Mouse (Mus musculus) cerebellum, adult 9-10 months (tissue): Measurements from ENCODE around the gene Khdrbs2.
"Not testable (repeated sequence)": the region's sequence is repeated elsewhere in the genome, so short reads cannot be mapped to it uniquely, and the experiment has no call there.

Experiments used
- DNase-seq: peaks from one replicate; pipeline ENCODE4 v3.0.0; 2022

Khdrbs2 gene

DNA sequence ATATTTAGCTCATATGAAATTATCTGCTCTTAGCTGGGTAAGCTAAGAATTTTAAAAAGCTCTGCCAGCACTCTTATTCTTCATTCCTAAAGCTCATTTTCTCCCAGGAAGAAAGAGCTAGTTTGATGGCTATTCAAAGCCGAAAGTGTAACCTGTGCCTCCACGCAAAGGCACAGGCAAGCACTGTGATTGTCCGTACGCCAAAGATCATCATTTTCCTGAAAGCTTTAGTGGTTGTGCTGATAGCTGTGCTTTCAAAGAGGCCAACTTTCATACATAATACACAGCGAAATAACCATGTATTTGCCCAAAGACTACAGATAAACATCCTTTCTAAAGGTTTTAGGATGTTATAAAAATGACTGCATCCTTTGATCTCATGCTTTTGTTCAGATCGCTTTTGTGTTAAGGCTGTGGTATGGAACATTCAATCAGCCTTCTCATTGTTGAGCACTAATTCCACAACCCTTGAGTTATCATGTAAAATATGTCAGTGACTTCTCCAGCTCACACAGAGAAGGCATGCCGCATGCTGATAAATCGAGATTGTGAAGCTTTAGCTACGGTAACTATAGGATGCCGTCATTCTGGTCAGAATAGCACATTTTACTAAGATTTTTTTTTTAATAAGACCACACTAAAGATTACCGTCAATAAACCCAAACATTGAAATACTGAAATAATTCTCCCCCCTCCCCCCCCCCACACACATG, 299.1 kb downstream of the Khdrbs2 start:
- no peak for DNase-seq

DNA sequence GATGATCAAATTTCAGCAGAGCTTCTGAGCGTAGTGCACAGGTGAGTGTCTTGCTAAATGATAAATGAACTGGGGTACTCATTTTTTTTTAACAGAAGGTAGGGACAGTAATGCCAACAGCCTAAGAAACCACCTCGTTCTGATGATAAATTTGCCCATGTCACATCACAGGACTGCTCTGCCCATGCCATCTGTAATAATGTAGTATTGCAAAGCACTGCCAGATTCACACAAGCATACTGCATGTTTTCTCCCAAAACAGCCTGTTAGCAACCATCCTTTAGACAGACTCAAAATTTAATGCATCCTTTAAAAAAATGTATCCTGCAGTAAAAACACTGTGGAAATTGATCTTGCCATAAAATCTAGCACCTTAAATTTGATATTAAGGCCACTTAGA, 315.4 kb downstream of the Khdrbs2 start:
- DNase-seq, result no peak

DNA sequence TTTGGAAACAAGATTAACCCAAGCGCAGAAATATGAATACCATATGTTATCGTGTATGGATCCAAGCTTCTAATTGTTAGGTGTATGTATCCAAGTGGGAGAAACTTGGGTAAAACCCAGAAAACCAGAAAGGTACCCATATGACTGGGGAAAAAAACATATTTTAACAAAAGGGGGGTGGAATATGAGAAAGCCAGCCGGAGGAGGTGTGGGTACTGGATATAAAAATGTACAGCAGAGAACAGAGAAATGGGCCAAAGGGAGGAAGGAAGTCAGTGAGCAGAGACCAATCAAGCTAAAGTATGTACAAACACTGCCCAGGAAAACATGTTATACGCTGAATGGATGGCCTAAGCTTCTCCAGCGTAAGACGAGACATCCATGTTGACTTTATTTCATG, 330.9 kb downstream of the Khdrbs2 start:
- DNase-seq, result no peak

DNA sequence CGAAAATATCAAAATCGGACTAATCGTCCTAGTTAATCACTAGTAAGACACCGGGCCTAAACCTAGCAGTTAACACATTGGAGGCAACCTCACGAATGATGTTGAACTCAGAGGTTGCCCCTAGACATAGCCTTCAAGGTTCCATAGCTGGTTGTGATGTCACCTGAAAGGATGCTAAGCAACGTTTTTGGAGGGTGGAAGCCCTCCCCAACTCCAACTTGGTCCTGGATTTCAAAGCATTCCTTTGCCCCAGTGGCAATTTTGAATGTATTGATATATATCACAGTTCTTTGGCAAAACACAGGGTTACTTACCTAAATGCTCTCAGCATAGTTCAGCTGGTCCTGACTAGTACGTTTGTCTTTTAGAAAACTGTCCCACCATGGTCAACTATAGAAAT, 374.7 kb downstream of the Khdrbs2 start, which contains the start of gene Gm5415:
Gm5415 (minus strand) TSS at position 101 of the 400 bp plus-strand sequence.
- DNase-seq, result not testable (repeated sequence)

DNA sequence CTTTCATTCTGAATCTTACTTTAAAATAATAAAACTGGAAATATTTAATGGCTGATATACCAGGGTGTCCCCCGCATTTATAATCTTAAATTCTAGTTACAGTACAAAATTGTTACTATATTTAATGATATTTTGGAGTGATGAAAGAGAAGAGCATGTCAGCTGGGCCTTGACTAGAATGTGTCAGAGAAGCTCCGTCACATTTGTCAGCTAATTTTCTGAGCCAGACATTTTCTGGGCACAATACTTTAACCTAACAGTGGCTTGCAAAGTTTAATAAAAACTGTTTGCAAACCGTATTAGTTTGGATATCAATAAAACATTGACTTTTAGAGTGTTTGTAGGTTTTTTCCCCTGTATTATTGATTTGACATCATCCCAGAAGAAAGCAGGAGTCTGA, 380.9 kb downstream of the Khdrbs2 start:
- DNase-seq, result no peak

DNA sequence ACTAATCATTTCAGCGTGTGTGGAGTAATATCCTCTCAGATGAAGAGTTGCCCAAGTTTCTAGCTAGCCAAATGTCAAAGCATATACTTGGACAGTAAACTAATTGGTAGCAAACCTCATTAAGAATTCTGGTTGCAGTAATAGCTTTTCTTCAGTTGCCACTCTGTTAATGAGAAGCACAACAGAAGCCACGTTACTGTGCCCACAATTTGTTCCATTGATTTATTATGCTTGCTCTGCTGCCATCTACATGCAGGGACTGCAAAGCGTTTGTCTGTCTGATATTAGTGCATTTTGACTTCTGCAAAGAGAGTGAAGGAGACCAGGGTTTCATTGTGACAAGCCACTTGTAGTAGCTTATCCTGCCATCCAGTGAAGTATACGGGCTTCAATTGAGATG, 381.4 kb downstream of the Khdrbs2 start:
- DNase-seq, result peak; percentile 6

DNA sequence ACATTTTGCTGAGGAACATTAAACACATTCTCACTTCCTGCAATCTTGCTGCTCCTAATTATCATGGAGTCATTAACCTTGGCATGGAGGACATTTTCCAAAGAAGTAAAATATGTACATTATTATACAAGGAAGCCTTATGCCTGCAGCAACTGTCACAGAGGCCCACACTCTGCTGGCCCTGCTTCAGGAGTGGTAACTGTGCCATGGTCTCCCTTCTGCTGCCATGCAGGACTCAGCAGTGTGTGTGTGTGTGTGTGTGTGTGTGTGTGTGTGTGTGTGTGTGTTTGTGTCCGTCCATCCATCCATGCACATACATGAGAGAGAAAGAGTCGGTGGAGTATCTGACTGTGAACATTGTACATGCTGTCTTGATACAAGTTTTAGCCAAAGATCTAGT, 396.4 kb downstream of the Khdrbs2 start:
- no peak for DNase-seq

DNA sequence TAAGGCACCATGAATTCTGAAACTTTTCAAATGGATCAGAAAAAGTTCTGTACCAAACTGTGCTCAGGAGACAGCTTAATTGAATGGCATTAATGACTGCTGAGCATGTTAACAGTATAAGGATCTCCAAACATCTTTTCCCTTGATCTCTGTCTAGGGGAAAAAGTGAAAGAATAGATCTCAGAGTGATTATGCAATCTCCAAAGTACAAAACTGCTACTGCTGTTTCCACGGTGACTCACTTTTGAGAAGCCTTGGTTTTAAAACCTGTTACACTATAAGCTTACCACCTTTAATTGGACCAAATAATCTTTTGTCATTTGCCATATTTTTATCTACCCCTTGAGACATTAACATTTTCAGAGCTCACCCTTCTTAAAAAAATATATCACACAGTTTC, 453.5 kb downstream of the Khdrbs2 start:
- no peak for DNase-seq

DNA sequence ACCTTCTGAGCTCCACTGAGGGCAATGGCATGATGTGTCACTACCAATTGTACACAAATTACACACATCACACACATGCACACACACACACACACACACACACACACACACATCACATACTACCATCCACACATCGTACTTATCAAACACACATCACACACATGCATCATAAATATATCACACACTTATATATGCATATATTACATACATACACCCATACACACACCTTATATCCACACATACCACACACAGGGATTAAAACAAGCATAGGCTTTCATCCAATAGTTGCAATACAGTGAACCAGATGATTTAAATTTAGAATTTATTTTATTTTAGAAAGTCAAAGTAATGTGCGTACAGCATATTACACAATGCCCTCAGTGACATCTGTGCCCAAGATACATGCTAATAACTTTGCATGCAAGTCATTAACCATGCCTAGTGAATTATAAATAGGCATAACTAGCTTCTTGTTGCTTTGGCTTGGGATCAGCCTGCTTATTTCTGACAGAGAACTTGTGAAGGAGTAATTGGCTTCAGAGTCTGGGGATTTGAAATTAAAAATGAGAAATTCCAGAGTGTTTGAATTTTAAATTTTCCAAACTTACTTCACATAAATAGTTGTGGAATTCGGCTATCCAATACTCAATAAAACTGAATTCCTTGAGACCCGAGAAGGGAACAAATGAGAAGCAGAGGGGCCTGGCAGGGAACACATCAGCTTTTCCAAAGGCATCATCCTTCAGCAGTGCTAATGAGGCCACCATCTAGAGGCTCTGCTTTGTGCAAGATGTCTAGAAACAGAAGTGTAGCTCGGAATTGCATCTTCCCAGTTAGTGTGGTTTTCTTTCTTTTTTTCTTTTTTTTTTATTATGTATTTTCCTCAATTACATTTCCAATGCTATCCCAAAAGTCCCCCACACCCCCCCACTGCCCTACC, 460.2 kb downstream of the Khdrbs2 start:
- DNase-seq, result no peak

DNA sequence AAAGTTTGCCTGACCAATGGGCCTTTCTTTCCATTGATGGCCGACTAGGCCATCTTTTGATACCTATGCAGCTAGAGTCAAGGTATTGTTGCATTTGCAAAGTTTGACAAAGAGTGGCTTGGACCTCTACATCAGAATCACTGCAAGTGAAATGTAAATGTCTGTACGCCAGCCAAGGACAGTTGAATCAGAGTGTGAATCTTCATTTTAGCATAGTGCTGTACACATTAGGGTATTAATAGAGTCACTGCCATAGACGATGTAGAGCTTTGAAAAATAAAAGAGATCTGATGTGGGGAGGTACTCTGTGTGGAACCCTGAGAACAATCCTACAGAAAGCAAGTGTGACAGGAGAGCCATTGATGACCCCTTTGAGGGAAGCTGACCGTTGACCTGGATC, 460.9 kb downstream of the Khdrbs2 start:
- no peak for DNase-seq

DNA sequence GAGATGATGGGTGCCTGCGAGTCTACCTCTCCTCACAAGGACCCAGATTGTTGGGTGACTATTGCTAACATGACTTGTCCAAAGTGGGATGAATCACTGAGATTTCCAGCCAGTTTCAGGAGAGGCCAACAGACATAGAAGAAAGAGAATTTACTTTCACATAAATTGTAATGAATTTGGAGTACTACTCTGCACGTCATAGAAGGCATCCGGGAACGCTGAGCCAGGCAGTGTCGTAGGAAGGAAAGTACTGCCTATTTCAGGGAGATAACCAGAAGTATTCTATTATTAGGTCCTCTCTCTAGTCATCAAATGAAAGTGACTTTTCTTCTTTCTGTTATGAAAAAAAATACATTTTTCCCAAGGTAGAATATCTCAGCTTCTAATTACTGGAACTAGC, 466.6 kb downstream of the Khdrbs2 start:
- DNase-seq, result no peak

DNA sequence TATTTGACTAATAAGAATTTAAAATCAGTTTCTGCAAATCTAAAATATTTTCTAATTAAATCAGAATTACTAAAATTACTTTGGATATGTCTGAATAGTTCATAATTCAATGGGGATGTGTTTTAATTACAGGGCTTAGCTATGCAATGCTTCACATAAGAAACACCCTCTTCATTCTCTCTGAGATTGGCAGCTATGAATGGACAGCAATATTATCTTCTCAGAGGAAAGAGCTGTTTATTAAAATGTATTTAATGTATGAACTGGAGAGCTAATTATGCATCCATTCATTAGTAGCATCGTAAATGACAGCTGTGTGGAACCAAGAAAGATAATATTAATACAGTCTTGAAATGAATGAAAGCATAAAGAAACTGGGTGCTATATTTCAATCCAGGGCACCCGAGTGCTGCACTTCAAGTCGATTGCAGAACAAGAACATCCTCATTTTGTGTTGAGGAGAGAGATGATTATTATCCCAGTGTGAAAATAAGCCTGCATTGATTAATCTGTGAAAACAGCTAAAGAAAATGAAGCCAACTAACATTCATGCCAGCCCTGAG, 477.2 kb downstream of the Khdrbs2 start:
- DNase-seq, result no peak

DNA sequence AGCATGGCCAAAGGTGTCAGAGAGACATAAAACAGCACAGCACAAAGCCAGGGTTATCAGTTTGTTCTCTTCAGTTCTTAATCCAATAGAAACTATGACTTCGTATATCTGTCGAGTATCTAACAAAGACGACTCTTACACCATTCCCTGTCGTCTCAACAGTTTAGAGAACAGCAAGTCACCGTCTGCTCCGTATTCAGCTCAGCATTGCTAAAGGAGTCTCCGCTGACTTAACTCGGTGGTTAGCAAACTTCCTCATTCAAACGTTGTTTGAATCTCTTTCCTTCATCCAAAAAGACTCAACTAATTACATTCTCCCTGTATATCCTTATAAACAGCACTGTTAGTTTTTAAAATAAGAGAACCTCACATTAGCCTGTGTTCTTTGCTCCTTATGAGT, 521.3 kb downstream of the Khdrbs2 start:
- DNase-seq, result no peak

DNA sequence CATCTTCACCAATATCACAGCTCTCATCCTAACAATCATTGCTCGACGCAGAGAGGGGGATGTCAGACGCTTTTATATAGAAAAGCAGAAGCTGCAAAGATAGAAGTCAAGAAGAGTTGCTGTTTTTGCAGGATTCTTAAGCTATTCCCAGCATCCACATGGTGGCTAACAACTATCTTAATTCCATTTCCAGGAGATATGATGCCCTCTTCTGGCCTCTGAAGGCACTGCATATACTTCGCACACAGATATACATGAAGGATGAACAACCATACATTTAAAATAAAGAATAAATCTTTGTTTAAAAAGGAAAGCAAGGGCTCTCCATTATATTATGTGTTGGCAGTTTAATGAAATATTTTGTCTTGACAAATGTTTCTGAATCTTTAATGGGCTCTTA, 527.6 kb downstream of the Khdrbs2 start:
- DNase-seq, result no peak

DNA sequence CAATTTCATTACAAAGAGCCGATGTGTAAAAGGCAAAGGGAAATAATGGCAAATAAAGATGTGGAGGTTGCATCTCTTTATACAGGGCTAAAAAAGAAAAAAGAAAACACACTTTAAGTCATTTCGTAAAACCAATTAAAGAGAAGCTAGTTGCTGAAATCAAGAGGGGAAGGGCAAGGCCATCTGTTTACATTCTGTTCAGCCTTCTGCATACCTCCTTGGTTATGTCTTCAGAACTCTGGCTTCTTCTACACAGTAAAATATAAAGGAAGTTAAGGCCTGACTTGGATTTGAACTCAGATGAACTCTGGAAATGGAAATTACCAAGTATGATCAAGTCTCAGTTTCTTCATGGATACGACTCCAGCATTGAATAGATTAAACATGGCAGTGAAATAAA, 528.8 kb downstream of the Khdrbs2 start:
- no peak for DNase-seq
